Mouse (Mus musculus) heart, embryonic 13.5 days (tissue): ENCODE data around the gene Olfr120. TPM values are rescaled to one million over a fixed set of nuclear protein-coding genes. Genes with fewer than 3 reads are reported as not detected.
"Not testable (repeated sequence)": the region's sequence is repeated elsewhere in the genome, so short reads cannot be mapped to it uniquely, and the experiment has no call there.

Experiments
- ATAC-seq: fragments of 200-750 bp; cut with Nextera tagmentation; 2 replicates; pipeline ENCODE4 v1.8.0; 2017; ENCODE audit warnings: moderate TSS enrichment; ENCODE audit not compliant: insufficient number of reproducible peaks, low FRiP score, low TSS enrichment; ENCODE audit errors: extremely low read depth
- H3K27ac ChIP-seq: fragments of 300-500 bp; sonication (generic); replicated peaks from 2 replicates; pipeline ENCODE4 v1.5.1; 2015; ENCODE audit warnings: moderate library complexity, mild to moderate bottlenecking, inconsistent platforms
- H3K27me3 ChIP-seq: fragments of 300-500 bp; sonication (generic); replicated peaks from 2 replicates; pipeline ENCODE4 v1.6.1; 2015; ENCODE audit warnings: mild to moderate bottlenecking, inconsistent platforms
- H3K36me3 ChIP-seq: fragments of 300-500 bp; sonication (generic); 2 replicates; pipeline ENCODE4 v1.6.1; 2015; ENCODE audit warnings: mild to moderate bottlenecking, inconsistent platforms
- H3K4me1 ChIP-seq: fragments of 300-500 bp; sonication (generic); 2 replicates; pipeline ENCODE4 v1.6.1; 2015; ENCODE audit warnings: inconsistent platforms
- H3K4me2 ChIP-seq: fragments of 300-500 bp; sonication (generic); 2 replicates; pipeline ENCODE4 v1.6.1; 2015; ENCODE audit warnings: inconsistent platforms, mild to moderate bottlenecking, moderate library complexity
- H3K4me3 ChIP-seq: fragments of 300-500 bp; sonication (generic); 2 replicates; pipeline ENCODE4 v1.5.1; 2015; ENCODE audit warnings: moderate library complexity, mild to moderate bottlenecking, inconsistent platforms
- H3K9ac ChIP-seq: fragments of 300-500 bp; sonication (generic); 2 replicates; pipeline ENCODE4 v1.6.1; 2015; ENCODE audit warnings: inconsistent platforms, mild to moderate bottlenecking, moderate library complexity
- H3K9me3 ChIP-seq: fragments of 300-500 bp; sonication (generic); 2 replicates; pipeline ENCODE4 v1.6.1; 2016; ENCODE audit warnings: inconsistent platforms
- WGBS: fragments of 180-500 bp; shearing (Covaris S2); methylation state at CpG from one replicate; pipeline ENCODE4 v1.1.7; 2015; ENCODE audit warnings: mixed read lengths; 5-methylcytosine and 5-hydroxymethylcytosine counted together
- polyA plus RNA-seq: library from polyadenylated mRNA; unstranded; fragments of >200 nt; fragmentation: Nextera tagmentation; extraction: Ambion mirVana; gene quantifications from 2 replicates; pipeline ENCODE4 v1.2.1, GENCODE M21; 2015

Gene Olfr120
- polyA plus RNA-seq: not detected in 2 replicates

DNA sequence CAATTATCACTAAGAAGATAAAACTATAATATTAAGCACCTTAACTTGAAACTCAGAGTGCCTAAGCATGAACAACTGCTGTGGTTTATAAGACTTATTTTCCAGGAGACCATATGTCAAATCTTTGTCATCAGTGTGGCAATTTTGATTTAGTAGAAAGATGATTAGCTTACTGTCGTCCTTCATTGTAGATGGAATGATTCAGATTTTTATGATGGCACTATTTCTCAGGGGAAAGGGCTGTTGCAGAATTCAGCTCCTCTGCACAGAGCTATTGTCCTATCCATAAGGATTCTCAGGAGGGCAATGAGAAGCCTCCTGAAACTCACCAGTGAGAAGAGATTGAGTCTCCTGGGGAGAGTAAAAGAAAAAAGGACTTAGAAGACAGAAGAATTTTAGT lies at the start of gene Olfr120:
Gene Olfr120 (plus strand): TSS at position 301 of the 400 bp plus-strand sequence.
- Histone ChIP-seq H3K4me2 (no peak within 1 kb of the TSS), H3K9ac (no peak within 1 kb of the TSS), H3K27ac (no peak within 1 kb of the TSS), H3K9me3 (no peaks in the 10 kb centered on the region), H3K4me3 (no peak within 1 kb of the TSS), H3K27me3 (no peaks in the 10 kb centered on the region), H3K4me1 (no peaks in the 10 kb centered on the region), H3K36me3 (no peaks in the 10 kb centered on the region)
- WGBS: 50% methylated on average over 1 of the region's 1 CpGs
- ATAC-seq: no peak

GRCm38 (mm10) chr17:37696264-37696663 lies 25.3 kb upstream of the Olfr120 start, which contains the start of gene Olfr119:
Olfr119 (plus strand) TSS chr17:37696564.
- H3K4me2 ChIP-seq, ATAC-seq, H3K4me3 ChIP-seq, H3K27me3 ChIP-seq, H3K9ac ChIP-seq, H3K9me3 ChIP-seq, H3K36me3 ChIP-seq, H3K4me1 ChIP-seq, H3K27ac ChIP-seq: not testable (repeated sequence)
- 76% methylated on average over 1 of the region's 1 CpGs for WGBS

GRCm38 (mm10) chr17:37738070-37738469 lies 16.5 kb downstream of the Olfr120 start:
- no peak overlapping the region for H3K4me2 ChIP-seq
- H3K4me3 ChIP-seq: no peak overlapping the region
- no peaks in the 10 kb centered on the region for H3K27me3 ChIP-seq
- H3K9ac ChIP-seq: no peak overlapping the region
- H3K27ac ChIP-seq: no peak overlapping the region
- H3K4me1 ChIP-seq: no peaks in the 10 kb centered on the region
- ATAC-seq: no peak
- H3K9me3 ChIP-seq: no peaks in the 10 kb centered on the region
- WGBS: 40% methylated on average over 7 of the region's 7 CpGs
- H3K36me3 ChIP-seq: no peaks in the 10 kb centered on the region

- Histone ChIP-seq H3K9me3 (peaks cover 10% of the 10 kb centered on the region; the same call in 1 of the 2 replicates), H3K27ac (no peak within 1 kb of the TSS), H3K27me3 (no peaks in the 10 kb centered on the region), H3K36me3 (no peaks in the 10 kb centered on the region), H3K4me1 (no peaks in the 10 kb centered on the region), H3K4me3 (no peak within 1 kb of the TSS), H3K4me2 (no peak within 1 kb of the TSS), H3K9ac (no peak within 1 kb of the TSS)
- 69% methylated on average over 4 of the region's 4 CpGs for WGBS
- ATAC-seq: no peak
These were observed 46.7 kb downstream of the Olfr120 start, which contains the start of gene Olfr122 for GRCm38 (mm10) chr17:37768307-37768706. Olfr122 (plus strand) TSS chr17:37768607.

Other genes starting within 250 kb of the Olfr120 start
- not detected in 2 replicates for gene H2-M2, start 238.3 kb upstream of the Olfr120 start, polyA plus RNA-seq
- gene Olfr110, start 229.3 kb upstream of the Olfr120 start, polyA plus RNA-seq: not detected in 2 replicates
- not detected in 2 replicates for gene Olfr111, start 213.8 kb upstream of the Olfr120 start, polyA plus RNA-seq
- gene Olfr112, start 152.4 kb upstream of the Olfr120 start, polyA plus RNA-seq: not detected in 2 replicates
- not detected in 2 replicates for gene Olfr113, start 144.1 kb upstream of the Olfr120 start, polyA plus RNA-seq
- gene Olfr114, start 129.1 kb upstream of the Olfr120 start, polyA plus RNA-seq: not detected in 2 replicates
- not detected in 2 replicates for gene Olfr115, start 94.7 kb upstream of the Olfr120 start, polyA plus RNA-seq
- not detected in 2 replicates for gene Olfr116, start 94.6 kb upstream of the Olfr120 start, polyA plus RNA-seq
- not detected in 2 replicates for gene Olfr117, start 58.0 kb upstream of the Olfr120 start, polyA plus RNA-seq
- not detected in 2 replicates for gene Olfr118, start 54.8 kb upstream of the Olfr120 start, polyA plus RNA-seq
- not detected in 2 replicates for gene Olfr119, start 25.2 kb upstream of the Olfr120 start, polyA plus RNA-seq
- gene Olfr121, start 27.0 kb downstream of the Olfr120 start, polyA plus RNA-seq: not detected in 2 replicates
- not detected in 2 replicates for gene Olfr122, start 46.8 kb downstream of the Olfr120 start, polyA plus RNA-seq
- gene Olfr123, start 71.7 kb downstream of the Olfr120 start, polyA plus RNA-seq: not detected in 2 replicates
- gene Olfr124, start 78.1 kb downstream of the Olfr120 start, polyA plus RNA-seq: not detected in 2 replicates
- not detected in 2 replicates for gene Olfr125, start 111.1 kb downstream of the Olfr120 start, polyA plus RNA-seq
- gene Olfr126, start 125.7 kb downstream of the Olfr120 start, polyA plus RNA-seq: not detected in 2 replicates
- gene Olfr127, start 178.6 kb downstream of the Olfr120 start, polyA plus RNA-seq: not detected in 2 replicates
- not detected in 2 replicates for gene Olfr128, start 198.7 kb downstream of the Olfr120 start, polyA plus RNA-seq
- not detected in 2 replicates for gene Olfr761, start 231.3 kb downstream of the Olfr120 start, polyA plus RNA-seq